Mouse (Mus musculus): ENCODE measurements around the gene Dnajc15.

- TF ChIP-seq CTCF (IDR thresholded peaks at IDR 0.05; ENCODE audit: insufficient read depth, low read length) = no peak
- no peak for TF ChIP-seq POLR2A (IDR thresholded peaks at IDR 0.05; ENCODE audit: borderline replicate concordance, extremely low read depth, low read depth, low read length)
These were observed 57.4 kb downstream of the Dnajc15 start for GRCm38 (mm10) chr14:77817561-77817960.

All from lung, adult 2 months (tissue).